Mouse (Mus musculus): ENCODE data around the gene Gm42417. TPM values are rescaled to one million over a fixed set of nuclear protein-coding genes. Genes with fewer than 3 reads are reported as not detected.

The Gm42417 gene
- total and polyA plus RNA-seq, 3 experiments, result 0.15 TPM; not detected in 2

DNA sequence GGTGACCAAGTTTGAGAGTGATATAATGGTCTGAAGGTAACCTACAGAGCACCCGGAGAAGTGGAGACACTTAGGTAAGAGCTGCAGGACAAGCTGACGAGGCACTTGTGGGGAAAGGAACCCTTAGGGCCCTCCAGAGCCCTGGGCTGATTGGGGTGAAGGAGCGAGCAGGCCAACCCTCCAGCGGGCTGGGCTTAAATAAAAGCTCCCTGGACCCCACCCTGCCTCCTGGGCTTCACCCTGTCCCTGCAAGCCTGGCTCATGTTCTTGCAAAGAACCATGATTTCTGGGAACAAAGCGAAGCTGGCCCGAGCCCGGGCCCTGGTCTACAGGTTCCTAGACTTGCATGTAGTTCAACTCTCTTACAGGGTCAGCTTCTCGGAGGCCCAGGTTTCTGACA lies 34.3 kb upstream of the Gm42417 start:
- Histone ChIP-seq H3K4me1 (ENCODE audit: insufficient read depth, low read depth, low read length) (no peaks in the 10 kb centered on the region), H3K9me3 (replicated peaks) (no peaks in the 10 kb centered on the region), H3K36me3 (replicated peaks) (no peaks in the 10 kb centered on the region), H3K27me3 (ENCODE audit: insufficient read depth, low read length) (peaks cover 40% of the 10 kb centered on the region), H3K4me3 (ENCODE audit: low read depth, low read length) (no peak overlapping the region)
- TF ChIP-seq GATA1 (IDR thresholded peaks at IDR 0.05; ENCODE audit: borderline replicate concordance, low read length) (no peak), POLR2AphosphoS5 (IDR thresholded peaks at IDR 0.05; ENCODE audit: insufficient replicate concordance, low read depth, low read length) (no peak), CTCF (IDR thresholded peaks at IDR 0.05; ENCODE audit: low read depth, low read length) (no peak), GATA2 (IDR thresholded peaks at IDR 0.05; ENCODE audit: borderline replicate concordance, low read depth, low read length) (no peak), TAL1 (conservative IDR thresholded peaks at IDR 0.05; ENCODE audit: low read depth, low read length) (no peak)
- DNase-seq (ENCODE audit: low spot score) (no peak), ATAC-seq (ENCODE audit: extremely low read depth, insufficient number of reproducible peaks, low FRiP score, poor library complexity, severe bottlenecking) (no peak)

DNA sequence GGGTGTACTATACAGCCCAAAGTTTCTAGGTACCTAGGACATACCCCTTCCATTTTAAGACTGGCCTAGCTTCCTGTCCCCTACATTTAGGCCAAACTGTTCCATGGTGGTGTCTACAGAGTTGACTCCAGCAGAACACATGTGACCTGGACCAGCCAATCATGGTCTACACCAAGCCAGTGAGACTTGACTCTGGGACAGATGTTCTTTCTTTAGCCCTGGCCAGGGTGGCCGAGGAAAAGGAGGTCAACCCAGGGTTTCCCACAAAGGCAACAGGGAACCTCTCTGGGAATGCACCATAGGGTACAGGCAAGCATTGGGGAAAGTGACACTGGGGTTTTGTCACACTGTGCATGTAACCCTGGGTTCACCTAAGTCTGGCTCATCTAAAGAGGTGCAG lies 33.5 kb upstream of the Gm42417 start:
- no peaks in the 10 kb centered on the region for H3K4me1 ChIP-seq (ENCODE audit: insufficient read depth, low read depth, low read length)

DNA sequence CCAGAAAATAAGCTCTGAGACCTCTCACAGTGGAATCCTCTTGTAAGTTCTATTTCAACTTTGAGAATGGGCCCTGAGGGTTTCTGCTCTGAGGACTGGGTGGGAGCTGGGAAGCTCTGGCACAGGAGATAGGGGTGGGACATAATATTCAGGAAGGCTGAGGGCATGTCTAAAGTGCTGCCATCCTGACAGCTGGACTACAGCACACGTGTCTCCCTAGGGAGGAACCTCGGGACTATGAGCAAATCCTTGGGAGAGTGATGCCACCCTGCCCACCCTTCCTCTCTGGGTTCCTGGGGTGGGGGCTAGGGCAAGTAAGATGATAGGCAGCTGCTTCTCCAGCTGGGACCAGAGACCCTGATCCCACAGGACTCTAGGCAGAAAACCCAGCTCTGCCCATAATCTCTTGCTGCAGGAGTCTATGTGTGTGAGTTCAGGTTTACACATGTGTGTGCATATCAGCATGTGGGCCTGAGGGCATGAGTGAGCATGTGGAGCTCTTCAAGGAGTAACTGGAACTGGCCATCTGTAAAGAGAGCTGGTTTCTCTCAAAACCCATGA lies 33.0 kb upstream of the Gm42417 start:
- no peak for TF ChIP-seq CTCF (IDR thresholded peaks at IDR 0.05; ENCODE audit: low read depth, low read length)
- no peak for TF ChIP-seq POLR2AphosphoS5 (IDR thresholded peaks at IDR 0.05; ENCODE audit: insufficient replicate concordance, low read depth, low read length)
- TF ChIP-seq GATA1 (IDR thresholded peaks at IDR 0.05; ENCODE audit: borderline replicate concordance, low read length), result no peak
- TF ChIP-seq TAL1 (conservative IDR thresholded peaks at IDR 0.05; ENCODE audit: low read depth, low read length), result no peak
- no peak for TF ChIP-seq GATA2 (IDR thresholded peaks at IDR 0.05; ENCODE audit: borderline replicate concordance, low read depth, low read length)
- ATAC-seq (ENCODE audit: extremely low read depth, insufficient number of reproducible peaks, low FRiP score, poor library complexity, severe bottlenecking), result no peak
- DNase-seq (ENCODE audit: low spot score), result no peak
- Histone ChIP-seq H3K4me1 (ENCODE audit: insufficient read depth, low read depth, low read length) (no peaks in the 10 kb centered on the region), H3K27me3 (ENCODE audit: insufficient read depth, low read length) (peaks cover 39% of the 10 kb centered on the region), H3K9me3 (replicated peaks) (no peaks in the 10 kb centered on the region), H3K4me3 (ENCODE audit: low read depth, low read length) (no peak overlapping the region), H3K36me3 (replicated peaks) (no peaks in the 10 kb centered on the region)

More for the DNA sequence above, 33.5 kb upstream of the Gm42417 start:
- no peaks in the 10 kb centered on the region for H3K9me3 ChIP-seq (replicated peaks)
- DNase-seq (ENCODE audit: low spot score), result no peak
- TF ChIP-seq POLR2AphosphoS5 (IDR thresholded peaks at IDR 0.05; ENCODE audit: insufficient replicate concordance, low read depth, low read length), result no peak
- no peak for TF ChIP-seq CTCF (IDR thresholded peaks at IDR 0.05; ENCODE audit: low read depth, low read length)
- ATAC-seq (ENCODE audit: extremely low read depth, insufficient number of reproducible peaks, low FRiP score, poor library complexity, severe bottlenecking), result no peak
- peaks cover 41% of the 10 kb centered on the region for H3K27me3 ChIP-seq (ENCODE audit: insufficient read depth, low read length)
- H3K36me3 ChIP-seq (replicated peaks), result no peaks in the 10 kb centered on the region
- no peak overlapping the region for H3K4me3 ChIP-seq (ENCODE audit: low read depth, low read length)

DNA sequence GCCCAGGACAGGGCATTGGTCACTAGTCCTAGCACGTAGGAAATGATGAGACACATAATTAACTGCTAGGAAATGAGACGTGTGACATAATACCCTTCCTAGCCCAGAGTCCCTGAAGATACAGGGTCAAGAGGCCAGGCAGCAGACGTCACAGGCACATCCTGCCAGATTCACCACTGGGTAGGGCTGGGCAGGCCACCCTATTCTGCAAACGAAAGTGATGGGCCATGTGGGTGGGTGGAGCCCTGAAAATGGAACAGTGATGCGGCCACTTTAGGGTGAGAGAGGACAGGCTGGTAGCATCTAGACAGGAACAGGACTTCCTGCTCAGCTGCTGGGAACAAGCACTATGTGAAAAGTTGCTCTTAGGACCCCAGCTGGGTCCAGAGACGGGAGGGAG lies 32.4 kb upstream of the Gm42417 start:
- Histone ChIP-seq H3K4me1 (ENCODE audit: insufficient read depth, low read depth, low read length) (no peaks in the 10 kb centered on the region), H3K36me3 (replicated peaks) (no peaks in the 10 kb centered on the region), H3K9me3 (replicated peaks) (no peaks in the 10 kb centered on the region), H3K4me3 (ENCODE audit: low read depth, low read length) (no peak overlapping the region), H3K27me3 (ENCODE audit: insufficient read depth, low read length) (peaks cover 35% of the 10 kb centered on the region)
- TF ChIP-seq GATA2 (IDR thresholded peaks at IDR 0.05; ENCODE audit: borderline replicate concordance, low read depth, low read length) (no peak), TAL1 (conservative IDR thresholded peaks at IDR 0.05; ENCODE audit: low read depth, low read length) (no peak), CTCF (IDR thresholded peaks at IDR 0.05; ENCODE audit: low read depth, low read length) (no peak), POLR2AphosphoS5 (IDR thresholded peaks at IDR 0.05; ENCODE audit: insufficient replicate concordance, low read depth, low read length) (no peak), GATA1 (IDR thresholded peaks at IDR 0.05; ENCODE audit: borderline replicate concordance, low read length) (no peak)
- DNase-seq (ENCODE audit: low spot score), result no peak
- no peak for ATAC-seq (ENCODE audit: extremely low read depth, insufficient number of reproducible peaks, low FRiP score, poor library complexity, severe bottlenecking)

DNA sequence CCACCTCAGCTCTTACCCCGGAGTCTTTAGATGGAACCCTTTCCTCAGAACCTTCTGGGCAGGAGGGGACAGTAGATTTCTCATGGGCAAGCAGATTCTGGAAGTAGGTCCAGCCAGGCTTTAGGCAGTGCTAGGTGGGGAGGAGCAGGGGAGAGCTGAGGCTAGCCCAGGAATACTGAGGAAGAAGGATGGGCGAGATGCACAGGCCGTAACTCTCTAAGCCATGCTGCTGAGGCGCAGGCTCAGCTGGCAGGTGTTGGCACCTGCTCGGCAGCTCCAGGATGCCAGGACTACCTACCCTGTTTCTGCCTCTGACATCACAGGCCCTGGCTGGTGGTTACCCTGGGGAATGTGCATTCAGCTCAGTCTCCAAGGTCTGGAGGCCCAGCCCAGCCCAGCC lies 31.1 kb upstream of the Gm42417 start:
- ATAC-seq (ENCODE audit: extremely low read depth, insufficient number of reproducible peaks, low FRiP score, poor library complexity, severe bottlenecking) (no peak), DNase-seq (ENCODE audit: low spot score) (no peak)
- H3K4me3 ChIP-seq (ENCODE audit: low read depth, low read length), result no peak overlapping the region
- no peak for TF ChIP-seq CTCF (IDR thresholded peaks at IDR 0.05; ENCODE audit: low read depth, low read length)
- TF ChIP-seq TAL1 (conservative IDR thresholded peaks at IDR 0.05; ENCODE audit: low read depth, low read length), result no peak
- no peak for TF ChIP-seq GATA2 (IDR thresholded peaks at IDR 0.05; ENCODE audit: borderline replicate concordance, low read depth, low read length)
- TF ChIP-seq POLR2AphosphoS5 (IDR thresholded peaks at IDR 0.05; ENCODE audit: insufficient replicate concordance, low read depth, low read length), result no peak
- no peak for TF ChIP-seq GATA1 (IDR thresholded peaks at IDR 0.05; ENCODE audit: borderline replicate concordance, low read length)
- no peaks in the 10 kb centered on the region for H3K36me3 ChIP-seq (replicated peaks)
- H3K9me3 ChIP-seq (replicated peaks), result no peaks in the 10 kb centered on the region
- H3K27me3 ChIP-seq (ENCODE audit: insufficient read depth, low read length), result peaks cover 41% of the 10 kb centered on the region
- H3K4me1 ChIP-seq (ENCODE audit: insufficient read depth, low read depth, low read length), result no peaks in the 10 kb centered on the region

DNA sequence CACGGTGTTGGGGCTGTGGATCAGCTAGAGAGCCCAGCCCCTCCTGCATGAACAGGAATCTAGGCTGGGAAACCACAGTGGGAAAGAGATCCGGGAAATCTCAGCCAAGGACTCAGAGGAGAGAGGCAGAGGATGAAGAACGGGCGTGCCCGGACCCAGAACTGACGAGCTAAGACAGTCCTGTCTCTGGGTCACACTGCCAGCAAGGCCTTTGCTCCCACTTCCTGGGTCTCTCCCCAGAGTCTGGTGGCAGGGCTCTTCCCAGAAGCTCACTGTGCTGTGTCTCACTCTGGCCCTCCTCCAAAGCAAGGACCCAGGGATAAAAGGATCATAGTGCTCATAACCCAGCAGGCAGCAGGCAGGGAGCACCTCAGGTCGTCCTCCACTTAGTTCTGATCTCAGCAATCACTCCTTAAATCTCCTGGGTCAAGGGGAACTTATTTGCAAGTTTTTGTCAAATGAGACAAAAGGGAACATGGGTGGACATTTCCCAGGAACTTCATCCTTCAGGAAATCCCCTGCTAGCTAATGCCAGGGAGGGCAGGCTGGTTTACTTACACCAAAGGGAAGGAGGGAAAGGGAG lies 30.6 kb upstream of the Gm42417 start:
- no peak for DNase-seq (ENCODE audit: low spot score)
- Histone ChIP-seq H3K4me3 (ENCODE audit: low read depth, low read length) (no peak overlapping the region), H3K9me3 (replicated peaks) (no peaks in the 10 kb centered on the region), H3K36me3 (replicated peaks) (no peaks in the 10 kb centered on the region), H3K27me3 (ENCODE audit: insufficient read depth, low read length) (peaks cover 44% of the 10 kb centered on the region), H3K4me1 (ENCODE audit: insufficient read depth, low read depth, low read length) (no peaks in the 10 kb centered on the region)
- ATAC-seq (ENCODE audit: extremely low read depth, insufficient number of reproducible peaks, low FRiP score, poor library complexity, severe bottlenecking), result no peak
- TF ChIP-seq GATA1 (IDR thresholded peaks at IDR 0.05; ENCODE audit: borderline replicate concordance, low read length), result no peak
- no peak for TF ChIP-seq GATA2 (IDR thresholded peaks at IDR 0.05; ENCODE audit: borderline replicate concordance, low read depth, low read length)
- no peak for TF ChIP-seq CTCF (IDR thresholded peaks at IDR 0.05; ENCODE audit: low read depth, low read length)
- TF ChIP-seq TAL1 (conservative IDR thresholded peaks at IDR 0.05; ENCODE audit: low read depth, low read length), result no peak
- TF ChIP-seq POLR2AphosphoS5 (IDR thresholded peaks at IDR 0.05; ENCODE audit: insufficient replicate concordance, low read depth, low read length), result no peak
